Comparison of ENCODE assay signal across 13 mouse cellular contexts in genomic region chr7:118707216-118707615, GRCm38 (mm10).
"Had no signal": no experiment of that assay in that cellular context is flagged by ENCODE, and none has a peak within 500 bp of the region (broad histone marks: within the 10 kb centered on the region; RNA-seq: fewer than 3 reads in every experiment).

No protein-coding gene starts in this region.

- H3K9me3 ChIP-seq: intestine, embryonic 15.5 days; liver, embryonic 13.5 days; lung, embryonic 15.5 days; megakaryocyte, embryonic 14.5 days; midbrain, embryonic 10.5 days; midbrain, embryonic 13.5 days; neural tube, embryonic 13.5 days had no signal

- H3K4me3 ChIP-seq: intestine, embryonic 15.5 days; layer of hippocampus, adult 2 months; liver, embryonic 13.5 days; lung, embryonic 15.5 days; megakaryocyte, embryonic 14.5 days; midbrain, embryonic 10.5 days; midbrain, embryonic 13.5 days; myocyte; neural tube, embryonic 13.5 days had no signal

- H3K4me2 ChIP-seq: intestine, embryonic 15.5 days; liver, embryonic 13.5 days; lung, embryonic 15.5 days; midbrain, embryonic 13.5 days; neural tube, embryonic 13.5 days had no signal

- H3K36me3 ChIP-seq: intestine, embryonic 15.5 days; liver, embryonic 13.5 days; lung, embryonic 15.5 days had no signal

- DNase-seq: layer of hippocampus, adult 9-11 months; liver, embryonic 13.5 days; thymus, postnatal 25 days had no signal

- H3K9ac ChIP-seq: intestine, embryonic 15.5 days; liver, embryonic 13.5 days; lung, embryonic 15.5 days; midbrain, embryonic 13.5 days; neural tube, embryonic 13.5 days had no signal

- ATAC-seq: midbrain, embryonic 13.5 days; midbrain, embryonic 16.5 days had no signal

- H3K27ac ChIP-seq: kidney, postnatal 0 days; layer of hippocampus, adult 2 months; liver, embryonic 13.5 days; midbrain, embryonic 10.5 days; midbrain, embryonic 13.5 days; neural tube, embryonic 13.5 days had no signal

- H3K27me3 ChIP-seq: intestine, embryonic 15.5 days; liver, embryonic 13.5 days; lung, embryonic 15.5 days; megakaryocyte, embryonic 14.5 days; midbrain, embryonic 13.5 days; neural tube, embryonic 13.5 days had no signal
